Mouse (Mus musculus) kidney, adult 18-20 months (tissue): ENCODE data around the gene 4931428L18Rik.
A peak's percentile ranks its signal among the peaks of the same experiment; 100 is the strongest.

Source experiments
- DNase-seq: peaks from one replicate; pipeline ENCODE4 v3.0.0; 2021

4931428L18Rik gene

GRCm38 (mm10) chr1:31222564-31222963 lies at the start of gene 4931428L18Rik, which contains the start of gene Pih1d3:
4931428L18Rik (minus strand) TSS chr1:31222684.
Pih1d3 (plus strand) TSS chr1:31222838.
- DNase-seq, result no peak

GRCm38 (mm10) chr1:31260218-31260923 lies 37.9 kb upstream of the 4931428L18Rik start:
- DNase-seq, result no peak

GRCm38 (mm10) chr1:31233319-31234036 lies 11.0 kb upstream of the 4931428L18Rik start:
- no peak for DNase-seq

GRCm38 (mm10) chr1:31220599-31221250 lies 1.8 kb downstream of the 4931428L18Rik start:
- no peak for DNase-seq

- DNase-seq, result no peak
These were observed 7.7 kb downstream of the 4931428L18Rik start for GRCm38 (mm10) chr1:31214831-31215230.

- DNase-seq, result peak; percentile 6
These were observed 12.3 kb downstream of the 4931428L18Rik start for GRCm38 (mm10) chr1:31210144-31210543.

GRCm38 (mm10) chr1:31205770-31206169 lies 16.7 kb downstream of the 4931428L18Rik start:
- DNase-seq, result no peak

GRCm38 (mm10) chr1:31205346-31205745 lies 17.1 kb downstream of the 4931428L18Rik start:
- DNase-seq, result no peak

GRCm38 (mm10) chr1:31203771-31204170 lies 18.7 kb downstream of the 4931428L18Rik start:
- DNase-seq, result no peak

- DNase-seq, result no peak
These were observed 25.5 kb downstream of the 4931428L18Rik start for GRCm38 (mm10) chr1:31196959-31197358.

- no peak for DNase-seq
These were observed 26.9 kb downstream of the 4931428L18Rik start for GRCm38 (mm10) chr1:31195633-31196032.

GRCm38 (mm10) chr1:31190237-31190866 lies 32.1 kb downstream of the 4931428L18Rik start:
- DNase-seq, result no peak

- DNase-seq, result no peak
These were observed 44.2 kb downstream of the 4931428L18Rik start for GRCm38 (mm10) chr1:31178264-31178663.

GRCm38 (mm10) chr1:31176101-31176500 lies 46.4 kb downstream of the 4931428L18Rik start, which contains the start of gene Lgsn:
Lgsn (plus strand) TSS chr1:31176401.
- no peak for DNase-seq

GRCm38 (mm10) chr1:31175401-31175800 lies 47.1 kb downstream of the 4931428L18Rik start:
- DNase-seq, result no peak

GRCm38 (mm10) chr1:31165326-31166121 lies 57.0 kb downstream of the 4931428L18Rik start:
- DNase-seq, result no peak

GRCm38 (mm10) chr1:31164527-31165189 lies 57.8 kb downstream of the 4931428L18Rik start:
- no peak for DNase-seq

- DNase-seq, result no peak
These were observed 65.6 kb downstream of the 4931428L18Rik start for GRCm38 (mm10) chr1:31156884-31157283.

- DNase-seq, result no peak
These were observed 66.3 kb downstream of the 4931428L18Rik start for GRCm38 (mm10) chr1:31156185-31156584.

GRCm38 (mm10) chr1:31153793-31154349 lies 68.6 kb downstream of the 4931428L18Rik start:
- DNase-seq, result peak; percentile 63

GRCm38 (mm10) chr1:31152799-31153426 lies 69.6 kb downstream of the 4931428L18Rik start:
- no peak for DNase-seq
